Mouse (Mus musculus): ENCODE measurements around the gene Mef2d.

Gene Mef2d

DNA sequence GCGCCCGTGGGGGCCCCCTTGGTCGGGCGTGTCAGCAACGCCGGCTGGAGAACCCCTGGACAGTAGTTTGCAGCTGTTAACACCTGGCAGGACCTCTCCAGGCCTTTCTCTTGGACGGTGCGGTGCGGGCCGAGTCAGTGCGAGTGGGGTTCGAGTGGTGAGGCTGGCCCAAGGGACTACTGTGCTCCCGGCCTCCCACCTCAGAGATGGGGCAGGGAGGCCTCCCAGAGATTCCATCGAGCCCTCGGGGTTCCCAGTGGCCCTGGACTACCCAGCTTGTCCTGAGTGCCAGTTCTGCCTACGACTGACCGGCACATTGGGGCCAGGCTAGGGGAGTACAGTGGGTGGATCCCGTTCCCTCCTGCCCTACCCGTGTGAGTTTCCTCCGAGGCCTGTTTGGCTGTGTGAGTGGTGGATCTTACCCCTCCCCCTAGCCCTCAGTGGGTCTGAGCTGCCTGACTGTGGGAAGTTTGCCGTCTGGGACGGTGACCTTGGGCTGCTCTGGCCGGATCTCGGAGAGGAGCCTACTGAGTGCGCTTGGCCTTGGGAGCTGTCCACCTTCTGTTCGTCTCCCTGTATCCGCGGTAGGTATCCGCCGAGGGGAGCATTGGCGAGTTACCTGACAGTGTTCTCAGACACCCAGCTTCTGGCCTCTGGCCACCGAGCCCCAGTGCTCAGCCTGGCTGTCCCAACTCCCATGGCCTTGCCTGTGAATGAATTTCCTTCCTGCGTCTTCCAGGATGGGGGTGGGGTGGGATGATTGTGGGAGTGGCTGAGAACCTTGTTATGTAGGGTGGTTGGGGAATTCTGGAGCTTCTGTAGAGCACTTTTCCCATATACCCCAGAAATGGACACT is 972 bp downstream of the Mef2d start:
- peaks cover 2% of the 10 kb centered on the region for H3K36me3 ChIP-seq (ENCODE audit: control insufficient read depth, insufficient read depth, low read length, poor library complexity, severe bottlenecking)
- H3K27me3 ChIP-seq (ENCODE audit: control insufficient read depth, insufficient read depth, low read length, poor library complexity, severe bottlenecking) = no peaks in the 10 kb centered on the region
- DNase-seq (ENCODE audit: low read depth, low spot score) = peak; percentile 63

DNA sequence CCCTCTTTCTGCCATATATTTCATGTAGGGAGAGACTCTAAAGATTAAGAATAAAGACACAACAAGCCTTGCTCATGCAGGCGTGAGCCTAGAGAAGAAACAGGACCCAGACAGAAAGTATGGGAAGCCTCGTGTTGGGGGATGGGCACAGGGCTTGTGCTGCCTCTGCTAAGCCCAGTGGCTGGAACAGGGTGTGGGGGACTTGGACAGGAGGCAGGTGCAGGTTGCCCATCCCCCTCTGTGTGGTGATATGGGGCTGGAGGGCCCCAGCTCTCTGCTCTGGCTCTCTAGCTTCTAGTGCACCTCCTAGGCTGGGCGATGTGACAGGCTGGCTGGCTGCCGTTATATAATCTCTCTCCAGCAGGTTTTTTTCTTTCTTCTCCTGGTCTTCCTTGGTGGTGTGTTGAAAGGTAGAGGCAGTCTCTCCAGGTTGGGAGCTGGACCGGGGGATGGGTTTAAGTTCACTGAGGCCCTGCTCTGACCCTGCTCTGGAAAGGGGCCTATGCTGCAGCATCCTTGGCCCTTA is 1.9 kb downstream of the Mef2d start:
- Histone ChIP-seq H3K27me3 (ENCODE audit: control insufficient read depth, insufficient read depth, low read length, poor library complexity, severe bottlenecking) (no peaks in the 10 kb centered on the region), H3K36me3 (ENCODE audit: control insufficient read depth, insufficient read depth, low read length, poor library complexity, severe bottlenecking) (peaks cover 2% of the 10 kb centered on the region)
- peak; percentile 56 for DNase-seq (ENCODE audit: low read depth, low spot score)

DNA sequence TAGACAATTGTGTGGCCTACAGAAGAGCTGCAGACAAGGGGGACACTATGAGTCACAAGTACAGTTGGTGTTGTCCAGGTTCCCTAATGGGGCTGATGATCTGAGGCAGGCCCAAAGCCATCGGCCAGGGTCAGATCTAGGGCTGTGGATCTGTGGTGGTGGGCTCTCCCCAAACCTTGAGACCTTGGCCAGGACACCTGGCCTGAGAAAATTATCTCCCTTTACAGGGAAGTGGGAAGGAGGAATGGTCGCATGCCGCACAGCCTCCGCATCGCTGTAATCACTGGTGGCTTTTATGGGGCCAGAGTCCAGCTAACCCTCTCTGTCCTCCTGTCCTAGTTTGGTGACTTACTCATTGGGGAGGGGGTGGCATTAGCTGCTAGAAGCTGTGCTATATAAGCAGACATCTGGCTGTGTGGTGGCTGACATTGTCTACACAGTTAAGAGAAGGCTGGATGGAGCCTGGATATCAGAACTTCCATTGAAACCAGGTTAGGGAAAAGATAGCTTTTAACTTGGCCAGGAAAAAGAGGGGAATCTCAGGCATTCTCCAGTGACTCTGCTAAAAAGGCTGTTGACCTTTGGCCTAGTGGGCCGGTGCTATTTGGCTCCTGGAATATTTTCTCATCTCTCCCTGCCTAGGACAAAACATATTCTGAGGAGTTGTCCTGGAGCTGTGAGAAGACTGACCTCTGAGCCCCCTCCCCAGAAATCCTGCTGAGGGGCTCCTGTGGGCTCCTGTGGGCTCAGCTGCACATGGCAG is 2.7 kb downstream of the Mef2d start:
- peaks cover 2% of the 10 kb centered on the region for H3K36me3 ChIP-seq (ENCODE audit: control insufficient read depth, insufficient read depth, low read length, poor library complexity, severe bottlenecking)
- H3K27me3 ChIP-seq (ENCODE audit: control insufficient read depth, insufficient read depth, low read length, poor library complexity, severe bottlenecking) = no peaks in the 10 kb centered on the region
- peak; percentile 12 for DNase-seq (ENCODE audit: low read depth, low spot score)

DNA sequence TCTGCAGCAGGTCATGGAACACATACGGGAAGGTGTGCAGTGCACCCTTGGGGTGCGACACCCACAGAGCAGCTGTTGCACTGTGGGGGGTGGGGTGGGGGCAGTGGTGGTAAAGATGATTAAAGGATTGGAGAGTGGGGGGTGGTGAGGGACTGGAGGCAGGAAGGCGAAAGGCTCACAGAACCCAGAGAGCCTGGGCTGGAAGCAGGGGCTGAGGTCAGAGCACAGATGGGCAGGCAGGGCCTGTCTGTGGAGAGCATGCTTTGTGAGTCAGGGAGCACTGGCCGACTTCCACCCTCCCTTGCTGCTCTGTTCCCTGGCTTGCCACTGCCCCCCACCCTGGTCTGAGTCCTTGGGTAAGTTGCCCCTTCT is 3.2 kb downstream of the Mef2d start:
- no peaks in the 10 kb centered on the region for H3K27me3 ChIP-seq (ENCODE audit: control insufficient read depth, insufficient read depth, low read length, poor library complexity, severe bottlenecking)
- H3K36me3 ChIP-seq (ENCODE audit: control insufficient read depth, insufficient read depth, low read length, poor library complexity, severe bottlenecking) = peaks cover 2% of the 10 kb centered on the region
- peak; percentile 40 for DNase-seq (ENCODE audit: low read depth, low spot score)

DNA sequence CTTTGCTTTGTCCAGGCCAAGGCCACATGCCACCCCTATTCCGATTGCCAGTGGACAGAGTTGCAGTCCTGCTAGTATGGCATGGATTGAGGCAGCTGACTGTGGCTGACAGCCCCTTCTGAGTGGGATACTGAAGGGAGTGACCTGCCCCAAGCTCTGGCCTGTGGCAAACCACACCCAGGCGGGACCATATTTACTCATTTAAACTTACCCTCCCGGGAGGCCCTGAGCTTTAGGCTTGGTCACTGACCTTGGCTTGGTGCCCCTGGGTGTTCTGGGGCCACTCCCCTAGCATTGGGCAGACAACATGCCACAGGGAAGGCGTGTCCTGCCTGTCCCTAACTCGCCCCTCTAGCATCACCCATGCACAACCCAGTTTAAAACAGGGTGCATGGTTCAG is 3.8 kb downstream of the Mef2d start:
- H3K27me3 ChIP-seq (ENCODE audit: control insufficient read depth, insufficient read depth, low read length, poor library complexity, severe bottlenecking) = no peaks in the 10 kb centered on the region
- peaks cover 2% of the 10 kb centered on the region for H3K36me3 ChIP-seq (ENCODE audit: control insufficient read depth, insufficient read depth, low read length, poor library complexity, severe bottlenecking)
- DNase-seq (ENCODE audit: low read depth, low spot score) = no peak

DNA sequence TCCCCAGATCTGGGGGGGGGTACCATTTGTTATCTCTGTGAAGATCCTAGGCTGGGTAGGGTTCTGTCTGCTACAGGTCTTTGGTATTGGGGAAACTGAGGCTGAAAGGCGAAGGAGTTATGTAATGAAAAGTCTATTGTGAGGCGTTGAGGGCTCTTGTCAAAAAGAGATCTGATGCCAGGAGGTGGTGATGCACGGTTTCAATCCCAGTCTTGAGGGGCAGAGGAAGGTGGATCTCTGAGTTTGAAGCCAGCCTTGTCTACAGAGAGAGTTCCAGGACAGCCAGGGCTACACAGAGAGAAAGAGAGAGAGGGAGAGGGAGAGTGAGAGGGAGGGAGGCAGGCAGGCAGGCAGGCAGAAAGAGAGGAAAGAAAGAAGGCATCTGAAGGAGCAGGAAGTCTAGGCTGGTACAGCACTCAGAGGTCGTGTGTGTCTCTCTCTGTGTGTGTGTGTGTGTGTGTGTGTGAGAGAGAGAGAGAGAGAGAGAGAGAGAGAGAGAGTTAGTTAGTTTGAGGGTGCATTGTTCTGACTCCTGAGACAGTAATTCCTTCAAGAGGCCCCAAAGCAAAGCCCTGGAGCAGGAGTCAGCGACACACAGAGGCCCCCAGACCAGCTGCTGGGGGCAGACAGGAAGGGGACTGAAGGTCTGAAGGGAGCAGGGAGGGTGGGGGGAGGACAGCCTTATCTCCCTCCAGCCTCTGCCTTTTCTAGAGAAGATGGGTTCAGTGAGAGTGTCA is 4.4 kb downstream of the Mef2d start:
- H3K36me3 ChIP-seq (ENCODE audit: control insufficient read depth, insufficient read depth, low read length, poor library complexity, severe bottlenecking) = peaks cover 2% of the 10 kb centered on the region
- H3K27me3 ChIP-seq (ENCODE audit: control insufficient read depth, insufficient read depth, low read length, poor library complexity, severe bottlenecking) = no peaks in the 10 kb centered on the region
- no peak for DNase-seq (ENCODE audit: low read depth, low spot score)

DNA sequence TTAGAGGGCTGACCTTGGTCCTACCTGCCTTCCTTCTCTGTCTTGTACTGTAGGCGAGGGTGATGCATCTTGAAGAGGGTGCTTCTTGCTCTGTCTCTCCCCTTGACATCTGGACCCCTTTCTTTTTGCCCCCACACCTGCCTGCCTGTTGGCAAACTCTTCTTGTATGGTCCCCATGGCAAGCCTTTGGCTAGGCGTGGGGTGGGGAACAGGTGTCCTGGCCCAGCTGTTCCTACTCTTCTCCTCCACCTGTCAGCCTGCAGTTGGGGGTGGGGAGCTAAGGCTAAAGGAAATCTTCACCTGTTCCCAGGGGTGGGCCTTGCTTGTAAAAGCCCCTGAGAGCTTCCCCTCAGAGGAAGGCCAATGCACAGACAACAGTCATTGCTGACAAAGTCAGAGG is 5.3 kb downstream of the Mef2d start:
- no peak for DNase-seq (ENCODE audit: low read depth, low spot score)
- Histone ChIP-seq H3K27me3 (ENCODE audit: control insufficient read depth, insufficient read depth, low read length, poor library complexity, severe bottlenecking) (no peaks in the 10 kb centered on the region), H3K36me3 (ENCODE audit: control insufficient read depth, insufficient read depth, low read length, poor library complexity, severe bottlenecking) (peaks cover 2% of the 10 kb centered on the region)

DNA sequence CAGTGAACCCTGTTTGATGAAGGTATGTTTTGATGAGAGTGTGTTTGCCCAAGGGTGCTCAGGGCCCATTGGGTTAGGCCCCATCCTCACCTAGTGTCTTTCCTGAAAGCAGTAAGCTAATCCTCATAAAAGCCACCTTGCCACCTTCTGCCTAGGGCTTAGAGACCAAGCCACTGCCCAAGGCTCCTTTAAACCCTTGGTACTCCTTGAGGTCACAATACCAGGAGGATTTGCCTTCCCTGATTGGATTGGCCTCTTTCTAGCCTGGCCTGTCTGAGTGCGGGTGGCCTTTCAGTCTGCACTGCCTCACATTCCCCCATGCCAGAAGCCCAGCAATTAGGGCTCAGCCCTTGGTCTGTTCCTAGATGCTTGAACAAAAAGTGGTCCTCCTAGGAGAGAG is 5.7 kb downstream of the Mef2d start:
- H3K27me3 ChIP-seq (ENCODE audit: control insufficient read depth, insufficient read depth, low read length, poor library complexity, severe bottlenecking) = no peaks in the 10 kb centered on the region
- no peak for DNase-seq (ENCODE audit: low read depth, low spot score)
- H3K36me3 ChIP-seq (ENCODE audit: control insufficient read depth, insufficient read depth, low read length, poor library complexity, severe bottlenecking) = peaks cover 2% of the 10 kb centered on the region

DNA sequence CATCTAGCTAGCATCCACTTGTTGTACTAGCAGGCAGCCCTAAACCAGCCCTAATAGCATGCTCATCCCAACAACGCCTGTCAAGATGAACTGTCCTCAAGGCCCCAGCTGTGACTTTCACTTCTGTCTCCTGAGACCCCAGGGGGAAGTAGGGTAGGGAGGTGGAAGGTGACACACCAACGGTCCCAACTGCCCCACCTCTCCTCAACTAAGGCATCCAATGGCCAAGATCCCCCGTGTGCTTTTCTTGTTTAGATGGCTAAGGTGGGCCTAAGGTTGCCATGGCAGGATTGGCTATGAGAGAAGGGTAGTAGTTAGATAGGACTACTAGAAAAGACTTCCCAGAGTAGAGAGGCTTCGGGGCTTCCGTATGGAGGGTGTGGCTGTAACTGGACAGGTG is 6.2 kb downstream of the Mef2d start:
- H3K36me3 ChIP-seq (ENCODE audit: control insufficient read depth, insufficient read depth, low read length, poor library complexity, severe bottlenecking) = peaks cover 2% of the 10 kb centered on the region
- peak; percentile 91 for DNase-seq (ENCODE audit: low read depth, low spot score)
- H3K27me3 ChIP-seq (ENCODE audit: control insufficient read depth, insufficient read depth, low read length, poor library complexity, severe bottlenecking) = no peaks in the 10 kb centered on the region

DNA sequence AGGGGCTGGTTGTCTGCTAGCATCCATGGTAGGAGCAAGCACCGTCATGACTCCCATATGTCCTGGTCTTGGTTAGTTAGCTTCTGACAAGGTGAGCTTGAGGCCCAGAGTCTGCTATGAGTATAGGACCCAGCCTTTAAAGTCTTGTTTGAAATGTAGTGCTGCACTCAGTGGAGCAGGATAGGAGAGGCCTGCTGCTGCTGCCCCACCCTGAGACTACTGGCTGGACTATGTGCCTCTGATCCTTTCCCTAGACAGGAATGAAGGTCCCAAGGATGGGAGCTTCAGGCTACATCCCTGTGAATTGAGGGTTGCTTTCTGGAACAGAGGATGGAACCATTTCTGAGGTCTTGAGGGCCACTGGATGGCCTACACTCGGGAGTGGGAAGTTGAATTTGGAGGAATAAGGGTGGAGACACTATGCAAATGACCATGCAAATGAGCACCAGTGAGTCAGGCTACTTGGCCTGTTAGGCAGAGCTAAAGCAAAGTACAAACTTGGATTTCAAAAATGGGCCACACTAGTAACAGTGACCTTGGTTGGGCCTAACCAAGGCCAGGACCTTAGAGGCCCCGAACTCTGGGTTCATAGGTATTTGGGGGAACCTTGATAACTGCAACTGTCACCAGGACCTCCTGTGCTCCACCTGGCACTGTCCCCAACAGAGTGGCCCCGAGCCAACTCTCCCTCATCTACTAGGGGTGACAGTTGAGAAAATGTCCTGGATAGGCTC is 6.8 kb downstream of the Mef2d start:
- peak; percentile 69 for DNase-seq (ENCODE audit: low read depth, low spot score)
- Histone ChIP-seq H3K27me3 (ENCODE audit: control insufficient read depth, insufficient read depth, low read length, poor library complexity, severe bottlenecking) (no peaks in the 10 kb centered on the region), H3K36me3 (ENCODE audit: control insufficient read depth, insufficient read depth, low read length, poor library complexity, severe bottlenecking) (peaks cover 2% of the 10 kb centered on the region)

DNA sequence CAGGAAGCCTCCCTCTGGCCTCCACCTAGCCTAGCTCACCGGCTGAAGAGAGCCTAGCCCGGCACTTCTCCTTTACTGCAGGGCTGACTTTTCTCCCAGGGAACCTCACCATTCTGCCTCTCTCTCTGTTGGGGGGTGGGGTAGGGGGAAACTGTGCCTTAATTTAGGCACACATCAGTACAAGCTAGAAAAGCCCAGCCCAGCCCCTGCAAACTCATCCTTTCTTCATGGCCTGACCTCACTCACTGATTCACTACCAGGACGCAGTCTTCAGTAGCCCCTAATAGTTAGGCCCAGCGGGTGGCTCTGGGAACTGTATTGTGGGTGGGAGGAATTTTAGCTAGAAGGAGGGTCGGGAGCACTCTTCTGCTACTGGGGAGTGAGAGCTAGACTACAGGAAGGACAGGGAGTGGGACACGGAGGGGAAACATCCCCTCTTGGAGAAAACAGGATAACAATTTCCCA is 7.4 kb downstream of the Mef2d start:
- Histone ChIP-seq H3K36me3 (ENCODE audit: control insufficient read depth, insufficient read depth, low read length, poor library complexity, severe bottlenecking) (peaks cover 2% of the 10 kb centered on the region), H3K27me3 (ENCODE audit: control insufficient read depth, insufficient read depth, low read length, poor library complexity, severe bottlenecking) (no peaks in the 10 kb centered on the region)
- no peak for DNase-seq (ENCODE audit: low read depth, low spot score)

DNA sequence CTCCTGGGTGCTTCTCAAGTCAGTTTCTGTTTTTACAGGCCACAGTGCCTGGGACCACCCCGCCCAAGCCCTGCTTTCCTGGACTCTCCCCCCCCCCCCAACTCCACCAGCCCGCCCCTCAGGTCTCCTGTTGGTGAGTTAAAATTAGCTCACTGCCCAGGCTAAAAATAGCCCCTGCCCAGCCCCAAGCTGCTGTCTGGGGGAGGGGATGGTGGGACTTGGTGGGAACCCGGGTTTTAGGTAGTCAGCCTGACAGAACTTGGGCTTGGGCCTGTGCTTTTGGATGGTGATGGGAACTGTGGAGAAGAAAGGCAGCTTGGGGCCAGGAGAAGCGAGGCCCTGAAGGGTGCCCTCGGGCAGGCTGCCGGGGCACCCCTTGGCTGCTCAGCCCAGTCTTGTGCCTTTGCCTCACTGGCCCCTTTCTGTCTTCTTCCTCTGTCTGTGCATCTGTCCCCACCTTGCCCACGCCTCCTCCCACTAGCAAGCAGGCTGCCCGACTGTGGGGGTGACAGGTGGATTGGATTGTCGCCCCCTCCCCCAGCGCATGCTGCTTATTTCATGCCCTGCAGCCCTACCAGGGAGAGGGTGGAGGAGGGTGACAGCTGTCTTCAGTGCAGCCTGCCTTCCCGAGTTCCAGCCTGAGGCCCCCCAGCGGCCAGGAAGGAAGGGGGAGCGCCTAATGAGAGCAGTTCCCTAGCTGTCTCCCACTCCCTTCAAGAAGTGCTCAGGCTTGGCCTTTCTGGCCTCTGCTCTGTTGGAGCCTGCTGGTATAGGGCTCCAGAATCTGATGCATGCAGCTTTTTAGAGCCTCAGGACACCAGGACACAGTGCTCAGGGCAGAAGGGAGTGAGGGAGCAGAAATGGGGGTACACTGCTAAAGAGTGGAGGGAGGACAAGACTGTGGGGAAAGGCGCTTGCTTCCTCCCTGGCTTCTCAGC is 8.2 kb downstream of the Mef2d start:
- peaks cover under 1% of the 10 kb centered on the region for H3K36me3 ChIP-seq (ENCODE audit: control insufficient read depth, insufficient read depth, low read length, poor library complexity, severe bottlenecking)
- no peaks in the 10 kb centered on the region for H3K27me3 ChIP-seq (ENCODE audit: control insufficient read depth, insufficient read depth, low read length, poor library complexity, severe bottlenecking)
- DNase-seq (ENCODE audit: low read depth, low spot score) = no peak

DNA sequence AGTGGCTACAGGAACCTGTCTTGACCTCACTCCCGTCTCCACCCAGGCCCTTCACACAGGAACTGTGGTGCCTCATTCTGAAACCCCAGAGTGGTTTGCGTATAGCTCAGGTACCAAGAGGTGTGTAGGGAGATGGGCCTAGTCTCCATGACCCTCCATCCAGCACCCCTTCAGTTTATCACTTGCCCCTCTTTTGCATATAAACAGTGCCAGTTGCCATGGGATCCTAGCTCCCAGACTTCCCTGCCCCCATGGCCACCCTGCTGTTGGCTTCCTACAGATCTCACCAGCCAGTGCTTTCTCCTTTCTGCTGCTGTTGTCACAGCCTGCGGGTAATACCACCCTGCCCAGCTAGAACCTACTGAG is 8.8 kb downstream of the Mef2d start:
- peak; percentile 51 for DNase-seq (ENCODE audit: low read depth, low spot score)

More for the DNA sequence above, 8.8 kb downstream of the Mef2d start:
- Histone ChIP-seq H3K27me3 (ENCODE audit: control insufficient read depth, insufficient read depth, low read length, poor library complexity, severe bottlenecking) (no peaks in the 10 kb centered on the region), H3K36me3 (ENCODE audit: control insufficient read depth, insufficient read depth, low read length, poor library complexity, severe bottlenecking) (no peaks in the 10 kb centered on the region; the same call in 1 of the 2 replicates)

All from splenic B cell, adult 2 months (primary cell).